Mouse (Mus musculus): ENCODE measurements around the gene Uba52. TPM values are rescaled to one million over a fixed set of nuclear protein-coding genes. Genes with fewer than 3 reads are reported as not detected.

The Uba52 gene
- 769 and 923 TPM in 2 replicates for polyA plus RNA-seq (2012; rRNA removed)

GRCm38 (mm10) chr8:70510228-70510915 lies at the start of gene Uba52:
TSS of gene Uba52 (minus strand) at chr8:70510801.

DNA sequence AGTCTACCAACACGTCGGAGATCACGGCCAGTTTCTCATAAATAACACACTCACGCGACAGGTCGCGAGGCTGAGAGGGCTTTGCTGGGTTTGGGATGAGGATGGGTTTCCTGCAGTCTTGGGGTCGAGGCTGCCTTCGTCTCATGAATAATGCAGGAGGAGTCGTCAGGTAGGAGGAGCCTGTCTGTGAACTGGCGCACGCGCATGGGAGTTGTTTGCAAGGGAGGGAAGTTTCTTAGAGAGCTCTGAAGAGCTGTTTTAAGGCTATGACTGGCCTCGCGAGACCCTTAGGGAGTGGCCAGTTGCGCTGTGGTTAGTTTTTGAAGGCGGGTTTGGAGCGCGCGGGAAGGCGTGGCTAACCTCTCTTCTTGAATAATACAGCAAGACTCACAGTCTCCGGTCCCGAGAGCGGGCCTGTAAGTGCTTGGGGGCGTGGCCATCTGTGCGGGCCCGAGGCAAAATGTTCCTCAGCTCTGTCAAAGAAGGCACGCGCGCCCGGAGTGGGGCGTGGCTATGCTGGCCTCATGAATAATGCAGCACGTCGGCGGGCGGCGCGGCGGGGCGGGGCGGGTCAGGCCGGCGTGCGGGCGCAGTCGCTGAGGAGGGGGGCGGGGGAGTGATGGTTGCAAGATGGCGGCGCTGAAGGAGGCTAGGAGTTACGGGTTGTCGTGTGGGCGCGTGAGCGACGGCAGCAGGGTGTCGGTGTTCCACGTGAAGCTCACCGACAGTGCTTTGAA lies 28.6 kb upstream of the Uba52 start, which contains the start of gene Ell:
TSS of gene Ell (plus strand) at position 381 of the 737 bp plus-strand sequence.

DNA sequence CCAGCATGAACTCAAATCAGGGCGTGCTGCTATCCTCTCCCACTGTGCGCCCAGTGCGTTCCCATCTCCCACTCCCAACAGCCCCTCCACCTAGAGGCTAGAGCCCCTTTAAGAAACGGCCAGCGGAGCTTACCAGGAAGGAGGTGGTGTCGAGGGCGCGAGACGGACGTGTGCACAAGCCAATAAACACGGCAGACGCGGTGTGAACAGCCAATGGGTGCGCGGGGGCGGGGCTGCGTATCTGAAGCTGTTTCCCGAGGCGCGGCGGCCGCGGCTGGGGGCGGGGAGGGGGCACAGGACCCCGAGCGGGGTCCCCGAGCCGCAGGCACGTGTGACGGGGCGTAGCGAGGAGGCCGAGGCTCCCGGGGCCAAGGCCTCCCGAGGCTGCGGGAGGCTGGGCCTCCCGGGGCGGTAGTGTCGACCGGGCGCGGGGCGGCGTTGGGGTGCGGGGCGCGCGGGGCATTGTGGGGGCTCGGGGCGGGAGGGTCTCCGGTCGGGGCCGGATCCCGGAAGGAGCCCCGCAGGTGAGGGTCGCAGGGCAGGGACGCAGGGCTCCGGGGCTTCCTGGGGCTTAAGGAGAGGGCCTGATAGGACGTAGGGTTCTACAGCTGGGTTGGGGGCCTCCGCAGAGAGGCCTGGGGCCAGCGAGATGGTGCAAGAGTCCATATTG lies 17.0 kb upstream of the Uba52 start, which contains the start of the genes Fkbp8 and Kxd1:
TSS of gene Fkbp8 (plus strand) at position 213 of the 670 bp plus-strand sequence.
TSS of gene Kxd1 (minus strand) at position 445 of the 670 bp plus-strand sequence.

DNA sequence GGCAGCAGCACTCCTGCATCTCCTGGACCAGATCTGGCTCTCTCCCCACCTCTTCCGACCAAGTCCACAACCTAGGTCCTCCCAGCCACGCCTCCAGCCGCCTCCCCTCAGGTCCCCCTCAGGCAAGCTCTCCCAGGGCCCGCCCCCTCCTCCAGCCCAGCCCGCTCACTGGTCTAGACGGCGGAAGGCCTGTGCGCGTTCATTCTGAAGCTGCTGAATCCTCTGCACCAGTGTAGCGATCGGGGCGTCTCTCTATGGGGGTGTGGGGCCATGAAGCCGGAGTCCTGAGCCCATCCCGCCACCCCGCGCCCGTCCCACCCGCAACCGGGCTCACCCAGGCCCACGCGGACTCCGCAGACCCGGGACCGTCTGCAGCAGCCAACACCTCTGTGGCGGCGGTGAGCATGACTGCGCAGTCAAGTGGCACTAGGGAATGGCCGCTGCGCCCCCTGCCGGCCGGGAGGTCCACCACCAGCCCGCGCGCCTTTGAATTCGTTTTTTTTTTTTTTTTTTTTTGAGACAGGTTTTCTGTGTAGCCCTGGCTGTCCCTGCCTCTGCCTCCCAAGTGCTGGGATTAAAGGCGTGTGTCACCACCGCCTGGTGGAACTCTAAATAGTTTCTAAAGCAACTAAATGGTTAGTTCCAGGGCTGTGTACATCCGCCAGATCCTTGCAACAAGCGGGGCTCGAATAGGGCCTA lies 4.1 kb downstream of the Uba52 start, which contains the start of gene Rex1bd:
TSS of gene Rex1bd (minus strand) at position 425 of the 699 bp plus-strand sequence.

DNA sequence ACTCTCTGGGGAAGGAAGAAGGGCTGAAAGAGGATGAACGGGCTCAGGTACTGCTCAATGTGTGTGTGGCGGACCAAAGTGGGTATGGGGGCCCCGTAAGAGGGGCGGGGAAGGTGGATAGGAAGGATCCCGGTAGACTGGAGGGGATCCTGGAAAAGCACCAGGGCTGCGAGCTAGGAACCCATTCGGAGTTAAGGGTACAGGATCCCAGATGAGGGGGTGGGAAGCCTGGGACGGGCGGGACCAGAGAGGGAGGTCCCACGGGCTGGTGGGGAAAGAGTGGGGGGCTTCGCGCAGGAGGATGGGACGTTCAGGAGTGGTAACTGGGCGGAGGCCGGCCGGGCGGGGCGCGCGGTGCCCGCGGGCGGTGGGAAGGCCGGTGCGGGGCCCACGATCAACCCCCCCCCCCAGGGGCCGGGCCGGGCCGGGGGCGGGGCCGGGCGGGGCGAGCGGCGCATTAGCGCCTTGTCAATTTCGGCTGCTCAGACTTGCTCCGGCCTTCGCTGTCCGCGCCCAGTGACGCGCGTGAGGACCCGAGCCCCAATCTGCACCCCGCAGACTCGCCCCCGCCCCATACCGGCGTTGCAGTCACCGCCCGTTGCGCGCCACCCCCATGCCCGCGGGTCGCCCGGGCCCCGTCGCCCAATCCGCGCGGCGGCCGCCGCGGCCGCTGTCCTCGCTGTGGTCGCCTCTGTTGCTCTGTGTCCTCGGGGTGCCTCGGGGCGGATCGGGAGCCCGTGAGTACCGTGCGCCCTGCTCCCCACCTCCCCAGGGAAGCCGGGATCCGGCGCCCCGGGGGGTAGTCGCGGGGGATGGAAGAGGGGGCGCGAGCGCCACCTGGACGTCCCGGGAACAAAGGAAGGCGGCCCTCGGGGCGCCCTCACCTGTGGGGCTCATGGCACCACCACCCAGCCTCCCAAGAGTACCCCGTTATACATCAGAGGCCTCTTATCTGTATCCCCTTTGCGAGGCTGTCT lies 17.6 kb downstream of the Uba52 start, which contains the start of gene Crlf1:
TSS of gene Crlf1 (plus strand) at position 495 of the 977 bp plus-strand sequence.

DNA sequence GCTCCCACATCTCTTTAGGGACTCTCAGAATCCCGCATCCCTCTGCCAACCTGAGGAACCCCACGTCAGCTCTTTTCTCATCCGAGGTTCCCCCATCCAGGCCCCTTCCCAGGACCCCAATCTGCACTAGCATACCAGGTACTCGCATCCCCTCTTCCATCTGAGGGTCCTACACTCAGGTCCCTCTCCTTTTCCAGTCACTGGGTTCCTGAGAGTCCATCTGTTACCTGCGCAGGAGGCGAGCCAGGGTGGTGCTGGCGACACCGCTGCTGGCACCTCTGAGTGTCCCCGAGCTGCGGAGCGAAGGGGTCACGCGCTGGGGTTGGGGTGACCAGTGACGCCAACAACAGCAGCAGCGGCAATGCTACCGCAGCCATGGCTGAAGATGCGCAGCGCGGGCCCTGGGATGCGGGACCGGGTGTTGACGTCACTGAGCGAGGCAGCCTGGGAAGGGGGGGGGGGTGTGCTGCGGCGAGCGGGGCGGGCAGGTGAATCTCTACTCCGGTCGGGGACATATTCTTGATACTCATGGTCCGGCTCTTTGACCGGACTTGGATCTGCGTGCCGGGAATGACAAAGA lies 23.6 kb downstream of the Uba52 start, which contains the start of gene Tmem59l:
TSS of gene Tmem59l (minus strand) at position 418 of the 580 bp plus-strand sequence.

GRCm38 (mm10) chr8:70476333-70477268 lies 34.0 kb downstream of the Uba52 start, which contains the start of gene Klhl26:
TSS of gene Klhl26 (minus strand) at chr8:70476968.

Other genes with a start within 250 kb of the Uba52 start
- gene Homer3, start 228.0 kb downstream of the Uba52 start, polyA plus RNA-seq (2012; rRNA removed), result 5.7 and 6.2 TPM in 2 replicates
- 20.7 and 21.4 TPM in 2 replicates for gene Ddx49, start 208.3 kb downstream of the Uba52 start, polyA plus RNA-seq (2012; rRNA removed)
- 126 and 139 TPM in 2 replicates for gene Cope, start 208.3 kb downstream of the Uba52 start, polyA plus RNA-seq (2012; rRNA removed)
- gene Cers1, start 195.0 kb downstream of the Uba52 start, polyA plus RNA-seq (2012; rRNA removed), result 0.09 and 0.14 TPM in 2 replicates
- gene Gdf1, start 181.0 kb downstream of the Uba52 start, polyA plus RNA-seq (2012; rRNA removed), result 0.02 and 0.09 TPM in 2 replicates
- 10.6 and 15.5 TPM in 2 replicates for gene Upf1, start 157.5 kb downstream of the Uba52 start, polyA plus RNA-seq (2012; rRNA removed)
- 0.36 and 0.40 TPM in 2 replicates for gene Comp, start 137.2 kb downstream of the Uba52 start, polyA plus RNA-seq (2012; rRNA removed)
- gene Crtc1, start 71.2 kb downstream of the Uba52 start, polyA plus RNA-seq (2012; rRNA removed), result 3.4 and 4.1 TPM in 2 replicates
- 5.5 and 6.0 TPM in 2 replicates for gene Klhl26, start 33.8 kb downstream of the Uba52 start, polyA plus RNA-seq (2012; rRNA removed)
- gene Tmem59l, start 23.4 kb downstream of the Uba52 start, polyA plus RNA-seq (2012; rRNA removed), result 0.01 and 0.07 TPM in 2 replicates
- gene Crlf1, start 17.6 kb downstream of the Uba52 start, polyA plus RNA-seq (2012; rRNA removed), result 1.6 and 2.2 TPM in 2 replicates
- 51.3 and 56.0 TPM in 2 replicates for gene Rex1bd, start 4.0 kb downstream of the Uba52 start, polyA plus RNA-seq (2012; rRNA removed)
- gene Fkbp8, start 16.9 kb upstream of the Uba52 start, polyA plus RNA-seq (2012; rRNA removed), result 133 and 144 TPM in 2 replicates
- gene Kxd1, start 17.2 kb upstream of the Uba52 start, polyA plus RNA-seq (2012; rRNA removed), result 24.3 and 30.5 TPM in 2 replicates
- 8.4 and 8.6 TPM in 2 replicates for gene Ell, start 28.7 kb upstream of the Uba52 start, polyA plus RNA-seq (2012; rRNA removed)
- gene Isyna1, start 83.6 kb upstream of the Uba52 start, polyA plus RNA-seq (2012; rRNA removed), result 53.0 and 63.5 TPM in 2 replicates
- gene Ssbp4, start 98.1 kb upstream of the Uba52 start, polyA plus RNA-seq (2012; rRNA removed), result 34.5 and 34.9 TPM in 2 replicates
- 3.7 and 5.1 TPM in 2 replicates for gene Lrrc25, start 105.4 kb upstream of the Uba52 start, polyA plus RNA-seq (2012; rRNA removed)
- 5.7 and 5.9 TPM in 2 replicates for gene Gdf15, start 121.7 kb upstream of the Uba52 start, polyA plus RNA-seq (2012; rRNA removed)
- 7.8 and 8.5 TPM in 2 replicates for gene Pgpep1, start 149.6 kb upstream of the Uba52 start, polyA plus RNA-seq (2012; rRNA removed)
- 130 and 135 TPM in 2 replicates for gene Lsm4, start 162.4 kb upstream of the Uba52 start, polyA plus RNA-seq (2012; rRNA removed)
- 26.4 and 29.1 TPM in 2 replicates for gene Jund, start 188.1 kb upstream of the Uba52 start, polyA plus RNA-seq (2012; rRNA removed)
- gene Iqcn, start 192.7 kb upstream of the Uba52 start, polyA plus RNA-seq (2012; rRNA removed), result not detected in 2 replicates
- gene Gm3336, start 207.7 kb upstream of the Uba52 start, polyA plus RNA-seq (2012; rRNA removed), result 0.08 TPM in 1 of 2 replicates, not detected in the other
- gene Pde4c, start 212.9 kb upstream of the Uba52 start, polyA plus RNA-seq (2012; rRNA removed), result 1.2 and 1.6 TPM in 2 replicates
- gene Rab3a, start 243.9 kb upstream of the Uba52 start, polyA plus RNA-seq (2012; rRNA removed), result 2.3 and 2.5 TPM in 2 replicates

All from liver, embryonic 14 days (tissue).